Mouse (Mus musculus) bone marrow macrophage, adult 2 months (primary cell): ENCODE results near the gene Gm12355. TPM values are rescaled to one million over a fixed set of nuclear protein-coding genes. Genes with fewer than 3 reads are reported as not detected.

Source experiments
- H3K27ac ChIP-seq: 2 replicates; pipeline ENCODE4 v1.5.1; 2012; ENCODE audit warnings: low read depth, low read length; ENCODE audit not compliant: insufficient read depth
- H3K4me1 ChIP-seq: 2 replicates; pipeline ENCODE4 v1.6.1; 2012; ENCODE audit warnings: low read length; ENCODE audit not compliant: control insufficient read depth, insufficient read depth
- H3K4me3 ChIP-seq: 2 replicates; pipeline ENCODE4 v1.5.1; 2012; ENCODE audit warnings: mild to moderate bottlenecking, low read length, moderate library complexity; ENCODE audit not compliant: insufficient read depth
- CTCF ChIP-seq: IDR thresholded peaks from 2 replicates; pipeline ENCODE4 v1.5.1; 2012; ENCODE audit warnings: low read depth, mild to moderate bottlenecking, low read length, moderate library complexity
- POLR2A ChIP-seq: IDR thresholded peaks from 2 replicates; pipeline ENCODE4 v1.6.1; 2012; ENCODE audit warnings: mild to moderate bottlenecking, low read depth, low read length, borderline replicate concordance
- polyA plus RNA-seq: library from polyadenylated mRNA; stranded (reverse); fragments of >200 nt; gene quantifications from 2 replicates; pipeline ENCODE4 v1.2.4, GENCODE M21; 2012; ENCODE audit not compliant: missing spikeins, insufficient read depth, insufficient read length

The Gm12355 gene
- polyA plus RNA-seq, 1 experiment = 9.6 TPM

- Histone ChIP-seq H3K27ac (no peak overlapping the region), H3K4me3 (no peak overlapping the region), H3K4me1 (no peaks in the 10 kb centered on the region)
- TF ChIP-seq POLR2A (no peak), CTCF (no peak)
These were observed 21.5 kb downstream of the Gm12355 start for GRCm38 (mm10) chr11:98603953-98604352.

- Histone ChIP-seq H3K4me3 (no peak overlapping the region), H3K4me1 (no peaks in the 10 kb centered on the region), H3K27ac (no peak overlapping the region)
- TF ChIP-seq CTCF (no peak), POLR2A (no peak)
These were observed 23.3 kb downstream of the Gm12355 start for GRCm38 (mm10) chr11:98602090-98602690.

- TF ChIP-seq CTCF = no peak
- no peaks in the 10 kb centered on the region for H3K4me1 ChIP-seq
- H3K27ac ChIP-seq = no peak overlapping the region
- no peak overlapping the region for H3K4me3 ChIP-seq
These were observed 26.2 kb downstream of the Gm12355 start for GRCm38 (mm10) chr11:98599291-98599690.

- no peak overlapping the region for H3K4me3 ChIP-seq
- H3K27ac ChIP-seq = no peak overlapping the region
- no peaks in the 10 kb centered on the region for H3K4me1 ChIP-seq
- TF ChIP-seq POLR2A (no peak), CTCF (no peak)
These were observed 26.6 kb downstream of the Gm12355 start for GRCm38 (mm10) chr11:98598851-98599290.

DNA sequence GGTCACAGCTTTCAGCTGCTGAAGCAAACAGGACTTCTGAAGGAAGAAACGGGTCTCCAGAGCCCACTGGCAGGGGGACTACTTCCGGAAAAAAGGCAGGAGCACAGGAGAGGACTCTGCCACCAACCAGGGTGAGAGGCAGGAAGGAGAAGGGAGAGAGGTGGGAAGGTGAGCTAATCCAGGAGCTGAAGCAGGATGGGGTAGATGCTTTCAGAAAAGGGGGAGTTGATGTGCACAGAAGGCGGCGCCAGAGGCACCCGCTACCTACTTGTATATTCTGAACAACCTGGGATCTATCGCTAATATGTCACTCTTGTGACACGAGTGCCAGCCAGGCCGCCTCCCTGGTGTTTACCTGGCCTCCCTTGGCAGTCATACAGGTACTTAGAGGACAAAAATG is 27.5 kb downstream of the Gm12355 start, which contains the start of gene Lrrc3c:
TSS of gene Lrrc3c (plus strand) at position 301 of the 400 bp plus-strand sequence.
- no peak for TF ChIP-seq CTCF
- no peak for TF ChIP-seq POLR2A
- no peak within 1 kb of the TSS for H3K27ac ChIP-seq
- H3K4me3 ChIP-seq = no peak within 1 kb of the TSS

GRCm38 (mm10) chr11:98597363-98597762 is 28.1 kb downstream of the Gm12355 start:
- TF ChIP-seq CTCF = peak; percentile 75
- TF ChIP-seq POLR2A = no peak
- Histone ChIP-seq H3K27ac (no peak overlapping the region), H3K4me3 (no peak overlapping the region), H3K4me1 (no peaks in the 10 kb centered on the region)

More for the DNA sequence above, 27.5 kb downstream of the Gm12355 start, which contains the start of gene Lrrc3c:
- H3K4me1 ChIP-seq = no peaks in the 10 kb centered on the region

- H3K4me1 ChIP-seq = no peaks in the 10 kb centered on the region
- no peak overlapping the region for H3K4me3 ChIP-seq
- TF ChIP-seq POLR2A = no peak
- TF ChIP-seq CTCF = no peak
- no peak overlapping the region for H3K27ac ChIP-seq
These were observed 29.5 kb downstream of the Gm12355 start for GRCm38 (mm10) chr11:98595955-98596354.

DNA sequence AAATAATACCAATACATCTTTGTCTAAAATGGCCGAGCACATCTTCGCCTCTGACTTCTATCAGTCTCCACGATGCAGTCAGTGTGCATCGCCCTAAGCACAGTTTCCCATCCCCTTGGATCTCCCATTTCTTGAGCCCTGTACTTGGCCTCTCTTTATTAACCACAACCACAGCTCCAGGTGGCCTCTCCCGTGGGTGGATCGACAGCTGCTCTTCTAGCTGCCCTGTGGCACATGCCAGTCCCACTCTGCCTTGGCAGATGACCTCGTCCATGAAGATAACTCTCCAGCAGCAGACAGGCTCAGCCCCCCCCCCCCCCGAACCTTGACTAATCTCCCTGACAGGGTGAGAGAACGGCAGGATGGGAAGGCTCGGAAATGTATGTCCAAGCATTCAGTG is 30.0 kb downstream of the Gm12355 start:
- no peak overlapping the region for H3K4me3 ChIP-seq

GRCm38 (mm10) chr11:98595021-98595420 is 30.4 kb downstream of the Gm12355 start:
- TF ChIP-seq CTCF = no peak
- no peak for TF ChIP-seq POLR2A
- no peak overlapping the region for H3K4me3 ChIP-seq
- no peaks in the 10 kb centered on the region for H3K4me1 ChIP-seq
- no peak overlapping the region for H3K27ac ChIP-seq

More for the DNA sequence above, 30.0 kb downstream of the Gm12355 start:
- Histone ChIP-seq H3K27ac (no peak overlapping the region), H3K4me1 (no peaks in the 10 kb centered on the region)
- TF ChIP-seq CTCF (no peak), POLR2A (no peak)

DNA sequence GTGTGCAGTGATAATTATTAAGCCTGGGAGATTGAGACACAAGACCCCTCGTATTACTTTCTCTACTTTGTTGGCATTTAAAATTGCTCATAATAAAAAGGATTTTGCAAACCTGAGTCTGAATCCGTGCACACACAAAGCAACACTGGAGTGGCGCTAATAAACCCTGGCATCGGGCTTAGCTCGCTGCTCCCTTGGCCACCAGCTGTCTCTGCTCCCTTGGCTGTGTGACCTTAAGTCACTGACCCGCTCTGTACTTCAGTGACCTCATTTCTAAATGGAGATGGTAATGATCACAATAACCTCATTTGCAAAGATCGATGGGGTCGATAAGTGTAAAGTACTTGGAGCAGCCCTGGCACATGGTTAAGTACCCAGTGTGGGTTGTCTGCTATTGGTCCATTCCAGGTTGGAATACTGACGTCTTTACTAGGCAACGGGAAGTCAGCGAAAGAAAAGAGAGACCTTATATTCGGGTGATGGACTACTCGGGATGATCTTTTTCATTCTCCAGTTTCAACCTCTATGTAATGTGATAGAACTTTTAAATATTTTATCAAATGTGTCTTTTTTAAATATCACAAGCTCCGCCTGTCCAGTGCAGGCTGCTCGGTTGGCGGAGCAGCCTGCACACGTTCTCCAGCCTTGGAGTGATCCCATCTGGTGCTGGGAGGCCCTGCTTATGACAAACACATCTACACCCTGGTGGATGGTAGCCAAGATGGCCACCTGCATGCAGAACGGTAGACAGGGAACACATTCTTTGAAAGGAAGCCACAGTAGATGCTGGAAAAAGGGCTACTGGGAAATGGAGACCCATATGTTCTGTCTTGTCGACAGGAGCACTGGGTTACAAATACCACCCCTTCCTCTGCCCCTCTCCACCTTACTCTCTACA is 34.7 kb downstream of the Gm12355 start:
- peaks cover 21% of the 10 kb centered on the region for H3K4me1 ChIP-seq

More for the DNA sequence above, 34.7 kb downstream of the Gm12355 start:
- no peak overlapping the region for H3K4me3 ChIP-seq
- no peak overlapping the region for H3K27ac ChIP-seq
- no peak for TF ChIP-seq CTCF
- TF ChIP-seq POLR2A = no peak
